Mouse (Mus musculus) left cerebral cortex, adult 9 months (tissue): ENCODE measurements around the gene B3galt5.
A peak's percentile ranks its signal among the peaks of the same experiment; 100 is the strongest.

Experiments
- DNase-seq, 2 experiments: peaks; one replicate each; pipeline ENCODE4 v3.0.0; 2022; ENCODE audit warnings: low spot score in 2 of 2

The B3galt5 gene

DNA sequence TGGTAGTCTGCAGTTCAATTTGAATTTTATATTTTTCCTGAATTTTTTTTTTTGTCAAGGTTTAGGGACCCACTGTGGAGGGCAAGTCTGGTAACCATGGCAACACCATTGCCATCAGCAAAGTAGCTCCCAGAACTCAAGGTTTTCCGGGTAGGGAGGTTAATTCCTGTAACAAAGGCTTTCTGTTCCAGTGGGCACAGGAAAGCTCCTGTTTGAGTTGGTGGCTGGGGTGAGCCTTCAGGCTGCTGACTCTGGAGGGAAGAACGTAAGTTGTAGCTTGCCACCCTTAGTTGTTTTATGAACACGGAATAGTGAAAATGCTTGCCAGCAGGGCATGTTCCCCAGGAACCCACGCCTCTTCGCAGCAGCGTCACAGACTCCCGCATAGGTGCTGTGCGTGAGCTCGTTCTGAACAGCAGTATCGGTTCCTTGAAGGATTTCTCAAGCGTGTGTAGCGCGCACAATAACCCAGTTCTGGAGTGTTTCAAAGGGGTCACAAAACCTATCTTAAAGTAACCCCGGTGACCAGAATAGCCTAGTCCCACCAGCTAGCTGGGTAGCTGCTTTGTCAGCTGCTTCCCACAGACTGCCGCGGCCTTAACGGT lies at the start of gene B3galt5:
Gene B3galt5, plus strand, starts transcription at position 436 of the 605 bp plus-strand sequence.
- DNase-seq: peak in 1 of 2 experiments; percentile 15

DNA sequence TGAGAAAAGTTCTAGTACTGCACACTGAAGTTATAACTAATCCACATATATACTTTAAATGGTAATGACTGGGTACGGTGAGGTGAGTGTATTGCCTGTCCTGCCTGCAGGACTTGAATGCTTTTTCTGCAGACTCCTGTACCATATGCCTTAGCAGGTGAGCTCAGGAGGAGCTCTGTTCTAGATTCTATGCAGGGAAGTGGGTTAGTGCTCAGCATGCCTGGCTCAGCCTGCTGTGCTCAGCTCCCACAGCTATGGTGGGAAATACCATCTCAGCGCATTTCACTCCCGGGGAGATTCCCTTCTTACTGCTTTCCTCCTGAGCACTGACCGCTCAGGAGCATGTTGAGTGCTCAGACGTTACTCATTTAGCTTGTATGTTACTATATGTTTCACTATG lies 48.0 kb upstream of the B3galt5 start:
- no peak for DNase-seq

DNA sequence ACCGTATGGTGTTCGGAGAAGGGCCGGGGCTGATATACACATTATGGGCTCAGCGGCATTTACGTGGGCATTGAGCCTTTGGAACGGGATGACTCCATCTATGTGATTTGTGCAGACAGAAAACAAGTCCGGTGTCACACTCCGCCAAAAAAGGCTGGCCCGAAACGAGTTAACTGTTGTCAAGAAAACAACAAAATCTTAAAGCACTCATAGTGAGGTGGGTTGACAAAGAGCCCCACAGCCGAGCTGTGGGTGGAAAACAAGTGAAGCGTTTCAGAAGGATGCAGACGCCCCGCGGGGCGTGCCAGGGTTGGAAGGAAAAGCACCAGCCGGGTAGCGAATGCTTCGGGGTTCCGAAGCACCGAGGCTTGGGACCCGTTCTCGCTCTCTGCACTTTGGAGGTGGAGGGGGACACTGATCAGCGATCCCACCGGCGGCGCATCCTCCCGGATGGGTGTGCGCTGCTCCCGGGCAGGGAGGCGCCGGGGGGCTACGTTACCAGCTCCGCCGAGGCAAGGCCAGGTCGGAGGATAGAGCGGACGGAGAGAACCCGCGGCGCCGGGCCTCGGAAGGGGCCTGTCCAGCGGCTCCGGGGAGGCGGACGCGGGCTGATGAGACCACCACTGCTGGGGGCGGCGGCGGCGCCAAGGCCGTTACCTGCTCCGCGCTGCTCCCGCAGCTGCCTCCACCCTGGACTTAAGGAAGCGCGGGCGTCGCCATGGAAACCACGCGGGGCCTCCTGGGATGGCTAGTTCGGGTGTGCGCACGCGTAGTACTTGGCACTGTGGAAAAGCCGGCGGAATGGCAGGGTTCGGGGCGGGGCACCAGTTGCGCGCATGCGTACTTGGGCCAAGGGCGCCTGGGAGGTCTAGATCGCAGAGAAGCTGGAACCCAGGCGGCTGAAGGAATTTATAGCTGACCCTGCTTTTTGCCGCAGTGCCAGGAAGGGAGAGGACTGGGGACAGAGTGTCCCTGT lies 43.8 kb upstream of the B3galt5 start, which contains the start of gene Lca5l:
Gene Lca5l, minus strand, starts transcription at position 741 of the 976 bp plus-strand sequence.
- peak; percentile 96 to 99 for DNase-seq

DNA sequence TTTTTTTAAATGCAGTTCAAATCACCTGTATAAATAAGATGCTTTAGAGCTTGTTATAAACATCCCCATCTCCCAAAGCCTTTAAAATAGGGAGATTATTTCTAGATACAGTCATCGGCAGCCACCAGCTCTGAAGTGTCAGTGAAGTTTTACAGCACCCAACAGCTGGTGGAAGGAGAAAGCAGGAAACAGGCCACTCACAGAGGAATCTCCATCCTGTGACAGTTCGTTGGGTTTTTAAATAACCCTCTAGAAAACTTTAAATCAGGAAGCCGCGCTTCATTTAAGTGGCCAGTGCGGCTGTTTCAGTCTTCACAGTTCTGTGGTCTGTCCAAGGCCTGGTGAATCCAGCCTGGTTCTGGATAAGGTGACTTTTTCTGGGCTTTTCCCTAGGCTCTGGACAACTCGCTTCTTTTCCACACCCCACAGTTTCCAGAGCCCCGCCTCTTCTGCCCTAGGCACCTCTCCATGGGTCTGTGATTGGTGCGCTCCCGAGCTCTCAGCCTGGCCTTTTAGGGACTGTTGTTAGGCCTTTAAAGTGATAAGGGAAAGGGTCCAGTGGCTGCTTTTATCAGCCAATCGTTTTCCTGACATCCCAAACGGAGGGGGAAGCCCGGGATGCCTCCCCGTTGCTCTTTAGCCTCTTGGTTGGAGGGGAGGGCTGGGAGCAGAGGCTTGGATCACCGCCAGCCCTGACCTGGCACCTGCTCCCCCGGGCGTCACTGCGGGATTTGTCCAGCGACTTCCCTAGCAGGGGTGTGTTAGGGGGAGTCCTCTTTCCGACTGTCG lies 35.5 kb upstream of the B3galt5 start, which contains the start of gene Sh3bgr:
Gene Sh3bgr, plus strand, starts transcription at position 538 of the 789 bp plus-strand sequence.
- DNase-seq: no peak

DNA sequence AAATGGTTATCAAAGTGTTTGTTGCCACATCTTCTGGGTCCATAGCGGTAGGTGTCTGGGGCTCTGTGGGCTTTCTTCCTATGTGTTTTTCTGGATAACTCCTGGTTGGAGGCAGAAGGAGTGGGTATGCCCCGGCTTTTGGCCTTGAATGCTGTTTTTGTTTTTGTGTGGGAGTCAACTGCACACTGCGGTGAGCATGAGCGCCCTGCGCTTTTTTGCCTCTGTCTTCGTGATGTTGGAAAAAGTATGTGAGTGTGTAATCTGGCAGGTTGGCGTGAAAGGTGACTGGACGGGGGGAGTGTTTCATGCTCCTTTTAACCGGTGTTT lies 34.9 kb upstream of the B3galt5 start:
- no peak for DNase-seq

DNA sequence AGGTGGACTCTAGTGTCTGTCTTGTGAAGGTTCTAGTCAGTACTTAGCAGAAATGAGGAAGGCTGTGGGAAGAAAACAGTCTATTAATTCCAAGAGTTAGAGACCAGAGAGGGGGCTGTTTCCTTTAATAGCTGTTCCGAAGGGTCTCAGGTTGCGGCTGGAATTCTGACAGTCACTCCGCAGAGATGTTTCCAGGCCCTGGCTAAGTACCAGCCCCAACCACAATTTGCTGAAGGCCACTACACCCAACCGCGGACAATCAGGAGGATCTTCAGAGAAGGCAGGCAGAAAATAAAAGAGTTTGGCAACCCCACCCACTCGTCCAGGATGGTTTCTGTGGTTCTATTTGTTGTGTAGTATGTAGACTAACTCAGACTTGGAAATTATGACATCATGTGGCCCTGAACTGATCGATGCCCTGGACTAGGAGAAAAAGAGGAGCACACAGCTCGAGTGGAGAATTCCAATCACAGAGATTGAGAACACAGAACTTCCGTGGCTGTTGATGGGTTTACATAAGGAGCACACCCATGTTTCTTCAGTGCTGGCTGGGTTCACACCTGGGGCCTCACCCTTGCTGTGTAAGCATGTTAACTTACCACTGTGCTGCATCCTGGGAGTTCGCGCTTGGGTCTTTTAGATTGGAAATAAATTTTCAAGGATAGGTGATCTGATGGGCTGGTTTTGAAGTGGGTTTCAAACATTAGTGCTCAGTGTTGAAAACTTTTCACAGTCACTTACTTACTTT lies 33.9 kb upstream of the B3galt5 start:
- DNase-seq: no peak

DNA sequence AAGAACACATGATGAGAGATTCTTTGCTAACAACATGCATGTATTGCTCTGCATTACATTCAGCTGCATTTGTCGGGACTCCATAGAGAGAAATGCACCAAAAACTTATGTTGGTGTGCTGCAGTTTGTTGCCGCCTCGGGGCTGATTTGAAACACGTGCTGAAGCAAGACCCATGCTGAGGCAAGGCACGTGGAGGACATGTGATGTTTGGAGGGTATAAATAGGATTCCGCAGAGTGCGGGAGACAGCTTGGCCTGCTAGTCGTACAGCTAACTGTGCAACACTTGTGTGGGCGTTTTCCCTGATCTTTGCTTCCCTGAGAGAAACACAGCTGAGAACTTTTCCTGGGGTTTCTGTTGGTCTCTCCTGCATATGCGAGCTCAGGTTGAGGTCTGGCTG lies 25.8 kb upstream of the B3galt5 start:
- no peak for DNase-seq

DNA sequence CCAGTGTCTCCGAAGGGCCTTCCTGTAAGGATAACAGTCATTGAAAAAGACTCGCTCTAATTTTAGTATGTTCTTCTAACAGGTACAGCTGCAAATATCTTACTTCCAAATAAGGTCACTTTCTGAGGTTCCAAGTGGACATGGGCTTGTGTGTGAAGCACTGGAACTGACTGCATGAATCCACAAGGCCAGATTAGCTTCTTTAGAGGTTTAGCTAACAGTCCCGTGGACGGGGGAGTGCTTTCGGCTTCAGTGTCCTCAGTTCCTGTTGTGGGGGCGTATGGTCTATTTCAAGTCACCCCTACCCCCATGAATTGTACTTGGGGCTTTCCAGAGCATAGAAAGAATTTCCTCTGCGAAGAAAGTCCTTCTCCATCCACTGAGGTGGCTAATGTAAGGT lies 24.7 kb upstream of the B3galt5 start:
- DNase-seq: no peak

DNA sequence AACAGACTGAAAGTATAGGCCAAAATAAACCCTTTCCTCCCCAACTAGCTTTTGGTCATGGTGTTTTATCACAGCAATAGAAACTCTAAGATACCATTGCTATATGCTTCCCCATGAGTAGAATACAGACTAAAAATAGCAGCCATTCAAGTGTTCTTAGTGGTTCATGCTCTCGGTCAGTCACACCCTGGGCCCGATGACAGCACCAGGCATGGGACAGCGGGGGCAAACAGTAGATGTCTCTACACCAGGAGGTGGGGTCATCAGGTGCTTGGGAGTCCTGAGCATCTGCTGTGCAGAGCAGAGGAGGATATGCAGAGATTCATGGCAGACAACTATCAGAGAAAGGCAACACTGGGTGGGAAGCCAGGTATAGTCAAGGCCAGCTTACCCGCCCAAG lies 22.6 kb upstream of the B3galt5 start:
- no peak for DNase-seq

DNA sequence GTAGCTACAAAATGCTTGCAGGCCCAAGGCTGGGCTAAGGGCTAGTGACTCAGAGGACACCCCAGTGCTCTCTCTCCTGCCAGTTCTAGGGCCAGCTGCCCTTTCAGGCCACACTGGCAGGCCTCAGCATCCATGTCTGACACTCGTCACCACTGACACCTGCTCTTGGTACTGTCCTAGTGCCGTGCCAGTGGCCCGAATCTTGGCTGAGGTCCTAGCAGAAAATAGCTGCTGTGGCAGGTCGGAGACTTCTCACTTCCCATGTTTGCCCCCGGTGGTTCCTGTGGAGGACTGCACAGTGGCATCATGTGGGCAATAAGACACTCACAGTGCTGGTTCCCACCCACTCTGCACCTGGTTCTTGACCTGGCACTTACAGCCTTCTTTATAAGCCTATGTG lies 14.1 kb upstream of the B3galt5 start:
- DNase-seq: no peak

DNA sequence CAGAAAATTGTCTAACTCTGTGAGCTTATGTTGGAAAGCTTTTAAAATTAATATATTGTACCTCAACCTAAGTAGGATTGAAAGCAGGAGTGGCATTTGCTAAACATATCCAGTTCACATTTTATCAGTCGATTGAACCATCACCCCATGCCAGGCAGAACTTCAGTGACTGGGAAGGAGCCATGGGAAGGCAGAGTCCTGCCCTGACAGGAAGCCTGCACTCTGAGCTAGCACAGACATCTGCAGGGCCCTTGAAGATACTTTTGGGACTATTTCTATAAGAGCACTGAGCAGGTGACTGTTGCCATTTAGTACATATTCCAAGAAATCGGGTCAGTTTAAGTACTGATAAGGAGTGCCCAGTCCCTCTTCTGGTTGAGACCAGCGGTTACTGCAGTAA lies 13.6 kb upstream of the B3galt5 start:
- no peak for DNase-seq

DNA sequence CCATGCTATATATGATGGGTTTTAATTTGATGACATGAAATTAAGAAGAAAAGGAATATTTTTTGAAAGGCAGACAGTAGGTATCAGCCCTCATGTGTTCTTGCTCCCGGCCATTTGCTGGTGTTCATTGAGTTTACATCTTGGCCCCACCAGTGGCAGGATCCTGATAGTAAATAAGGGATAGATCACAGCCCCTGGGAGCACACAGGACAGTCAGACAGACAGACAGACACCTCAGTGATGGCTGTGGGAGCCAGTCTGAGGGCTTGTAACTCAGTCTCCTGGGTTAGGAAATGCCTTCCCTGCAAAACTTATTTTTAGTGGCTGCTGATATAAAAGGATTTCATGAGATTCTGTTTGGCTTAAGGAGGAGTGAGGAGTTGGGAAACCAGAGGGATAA lies 13.1 kb upstream of the B3galt5 start:
- no peak for DNase-seq

DNA sequence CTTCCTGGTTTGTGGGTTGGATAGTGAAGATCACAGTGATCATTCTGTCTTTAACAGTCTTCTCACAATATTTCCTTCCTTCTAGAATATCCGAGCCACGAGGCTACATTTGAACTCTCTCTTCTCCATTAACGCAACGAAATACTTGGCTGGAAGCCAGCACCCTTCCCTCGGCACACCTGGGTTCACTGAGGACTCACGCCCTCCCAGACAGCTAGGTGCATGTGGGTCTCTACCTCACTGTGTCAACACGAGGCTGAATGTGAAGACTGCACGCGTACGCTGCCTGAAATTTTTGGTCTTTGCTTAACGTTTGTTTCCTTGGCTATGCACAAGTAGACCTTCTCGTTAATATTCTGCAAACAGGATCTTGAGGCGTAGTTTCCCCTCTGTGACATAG lies 7.2 kb upstream of the B3galt5 start:
- DNase-seq: no peak

DNA sequence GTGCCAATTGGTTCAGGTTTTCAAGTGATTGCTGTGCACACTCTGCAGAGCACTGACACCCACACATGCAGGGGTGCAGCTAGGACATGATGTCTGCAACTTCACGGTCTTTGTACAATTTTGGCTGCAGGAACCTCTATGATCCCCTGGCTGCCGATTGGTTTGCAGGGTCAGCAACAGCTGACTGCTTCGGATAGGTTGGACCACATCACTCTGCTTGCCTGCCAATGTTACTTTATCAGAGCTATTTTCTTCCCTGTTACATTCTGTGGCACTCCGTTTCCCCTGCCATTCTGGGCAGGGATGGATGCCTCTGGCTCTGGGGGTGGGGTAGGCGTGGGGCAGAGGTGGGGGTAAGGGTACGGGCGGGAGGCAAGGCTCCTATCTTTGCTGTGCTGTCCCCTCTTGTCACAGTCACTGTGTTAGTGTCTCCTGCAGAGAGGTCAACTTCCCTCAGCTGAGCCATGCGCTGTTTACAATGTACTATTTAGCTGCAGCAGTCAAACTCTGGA lies 6.5 kb upstream of the B3galt5 start:
- DNase-seq: no peak

DNA sequence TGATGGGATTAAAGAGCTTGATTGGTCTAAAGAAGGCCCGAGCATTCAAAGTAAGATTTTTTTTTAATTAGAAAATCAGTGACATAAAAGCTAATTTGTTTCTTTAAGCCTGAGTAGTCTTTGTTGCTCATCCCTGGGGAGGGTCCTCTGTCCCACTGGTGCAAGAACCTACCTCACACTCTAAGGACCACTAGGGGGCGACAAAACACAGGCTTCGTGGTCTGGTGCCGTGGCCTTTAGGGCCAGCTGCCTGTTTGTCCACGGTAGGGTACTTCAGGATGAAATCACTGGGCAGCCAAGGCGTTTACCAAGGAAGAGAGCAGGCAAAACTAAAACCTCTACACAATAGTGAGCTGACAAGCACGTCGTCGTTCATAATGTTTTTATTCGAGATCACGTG lies 5.2 kb upstream of the B3galt5 start:
- peak in 1 of 2 experiments; percentile 75 for DNase-seq

DNA sequence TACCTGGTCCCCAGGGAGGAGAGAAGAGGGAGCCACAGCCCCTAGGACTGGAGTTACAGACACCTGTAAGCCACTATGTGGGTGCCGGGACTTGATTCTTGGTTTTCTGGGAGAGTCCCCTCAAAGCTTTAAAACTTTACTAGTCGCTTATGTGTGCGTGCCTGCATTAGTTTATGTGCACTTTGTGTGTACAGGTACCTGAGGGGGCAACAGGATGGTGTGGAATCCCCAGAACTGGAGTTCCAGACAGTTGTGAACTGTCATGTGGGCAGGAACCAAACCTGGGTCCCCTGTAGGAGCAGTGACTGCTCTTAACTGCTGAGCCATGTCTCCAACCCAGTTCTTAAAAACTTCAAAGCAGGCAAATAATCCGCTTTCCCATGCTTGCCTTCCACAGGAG lies 4.3 kb upstream of the B3galt5 start:
- no peak for DNase-seq

DNA sequence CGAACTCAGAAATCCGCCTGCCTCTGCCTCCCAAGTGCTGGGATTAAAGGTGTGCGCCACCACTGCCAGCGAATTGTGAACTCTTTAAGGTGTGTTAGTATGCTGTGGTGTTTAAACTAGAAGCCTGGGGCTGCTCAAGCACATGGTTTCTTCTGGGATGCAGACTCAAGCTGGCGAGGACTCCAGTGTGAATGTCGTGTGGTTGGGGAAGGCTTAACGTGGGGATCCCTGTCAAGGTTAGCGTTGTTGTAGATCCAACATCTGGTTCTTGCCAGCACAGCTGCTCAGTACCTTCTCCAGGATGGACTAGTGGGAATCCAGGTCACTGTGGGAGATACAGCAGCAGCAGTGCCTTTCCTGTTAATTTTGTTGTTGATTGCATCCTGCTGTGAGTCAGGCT lies 3.6 kb upstream of the B3galt5 start:
- DNase-seq: no peak

DNA sequence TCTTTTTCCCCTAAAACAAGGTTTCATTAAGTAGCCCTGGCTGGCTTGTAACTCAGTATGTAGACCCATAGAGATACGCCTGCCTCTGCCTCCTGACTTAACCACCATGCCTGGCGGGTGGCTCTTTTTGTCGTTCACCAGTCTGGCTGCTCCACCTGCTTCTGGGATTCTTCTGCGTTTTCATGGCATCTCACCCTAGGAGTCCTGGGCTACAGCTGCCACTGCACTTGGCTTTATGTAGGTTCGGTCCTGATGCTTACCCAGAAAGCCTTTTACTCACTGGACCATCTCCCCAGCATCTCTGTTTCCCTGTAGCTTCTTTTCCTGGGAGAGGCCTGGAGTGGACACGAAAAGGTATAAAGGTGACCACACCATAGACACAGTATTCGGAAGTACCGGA lies 1.6 kb upstream of the B3galt5 start:
- no peak for DNase-seq

DNA sequence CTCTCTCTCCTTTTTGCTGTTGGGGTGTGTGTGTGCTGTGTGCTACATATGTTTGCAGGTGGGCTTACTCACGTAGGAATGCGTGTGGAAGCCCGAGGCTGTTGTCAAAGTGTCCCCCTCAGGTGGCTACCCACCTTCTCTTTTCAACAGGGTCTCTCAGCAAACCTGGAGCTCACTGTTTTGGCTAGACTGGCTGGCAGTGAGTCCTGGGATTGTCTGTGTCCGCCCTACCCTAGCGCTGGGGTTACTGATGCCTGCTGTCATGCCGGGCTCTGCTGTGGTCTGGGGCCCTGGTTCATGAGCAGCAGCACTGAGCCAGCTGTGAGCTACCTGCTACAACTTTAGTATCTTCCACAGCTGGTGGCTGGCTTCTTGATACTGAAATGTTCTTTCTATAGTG lies 8.9 kb downstream of the B3galt5 start:
- no peak for DNase-seq

DNA sequence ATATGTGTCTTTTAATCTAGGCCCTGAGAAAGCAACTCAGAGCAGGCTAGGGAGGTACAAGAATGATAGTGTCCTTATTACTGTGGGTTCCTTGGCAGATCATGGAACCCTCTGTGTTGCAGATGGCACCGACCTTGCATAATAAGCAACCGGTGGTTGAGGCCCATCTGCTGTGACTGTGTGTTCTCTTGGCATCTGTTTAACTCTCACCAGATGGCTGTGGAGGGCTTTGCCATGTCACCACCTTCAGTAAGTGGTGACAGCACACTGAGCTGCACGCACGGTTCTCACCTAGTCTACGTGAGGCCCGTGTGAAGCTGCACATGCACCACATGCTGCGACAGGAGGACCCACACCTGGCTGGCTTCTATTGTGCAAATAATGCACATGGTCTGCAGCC lies 14.0 kb downstream of the B3galt5 start:
- DNase-seq: peak in 1 of 2 experiments; percentile 45

DNA sequence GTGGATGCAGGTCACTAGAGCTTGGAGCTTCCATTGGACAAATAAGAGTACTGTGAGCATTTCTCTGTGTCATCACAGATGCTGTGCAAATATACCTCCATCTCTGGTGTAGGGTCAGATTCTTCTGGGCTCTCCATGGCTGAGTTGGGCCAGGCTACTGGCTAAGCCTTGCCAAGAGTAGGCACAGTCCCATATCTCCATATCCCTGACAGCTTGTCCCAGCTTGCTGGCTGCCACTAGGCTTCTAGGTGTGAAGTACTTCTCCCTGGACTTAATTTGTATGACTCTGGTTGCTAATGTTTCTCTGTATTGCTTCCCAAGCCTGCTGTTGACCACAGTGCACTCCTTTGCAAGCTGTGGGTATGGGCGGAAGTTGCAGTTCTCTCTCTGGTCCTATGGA lies 16.5 kb downstream of the B3galt5 start:
- no peak for DNase-seq
